Mouse (Mus musculus) gonadal fat pad, adult 2 months (tissue): ENCODE results near the gene Cables2. TPM values are rescaled to one million over a fixed set of nuclear protein-coding genes. Genes with fewer than 3 reads are reported as not detected.

Experiments
- DNase-seq: peaks from one replicate; pipeline ENCODE4 v3.0.0-alpha.2; 2012; ENCODE audit warnings: low read depth
- polyA plus RNA-seq: library from polyadenylated mRNA; depleted of rRNA; stranded (reverse); fragments of >200 nt; gene quantifications from 2 replicates; pipeline ENCODE4 v1.2.3, GENCODE M21; 2012

Gene Cables2
- polyA plus RNA-seq, 1 experiment = 30.8 TPM

DNA sequence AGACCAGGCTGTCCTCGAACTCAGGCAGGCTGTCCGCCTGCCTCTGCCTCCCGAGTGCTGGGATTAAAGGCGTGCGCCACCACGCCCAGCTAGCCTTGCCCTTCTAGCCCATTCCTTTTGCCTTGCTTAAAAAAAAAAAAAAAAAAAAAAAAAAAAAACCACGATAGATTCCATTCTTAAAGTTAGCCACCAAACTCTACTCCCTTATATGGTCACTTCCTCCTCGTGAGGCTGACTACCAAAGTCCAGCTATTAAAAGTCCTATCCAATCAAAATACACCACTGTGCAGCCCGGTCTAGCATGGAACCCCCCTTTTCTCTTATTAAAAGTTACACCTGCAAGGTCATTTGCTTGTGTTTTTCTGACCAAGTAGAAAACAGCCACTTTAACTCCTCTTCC, 17.6 kb downstream of the Cables2 start:
- no peak for DNase-seq

DNA sequence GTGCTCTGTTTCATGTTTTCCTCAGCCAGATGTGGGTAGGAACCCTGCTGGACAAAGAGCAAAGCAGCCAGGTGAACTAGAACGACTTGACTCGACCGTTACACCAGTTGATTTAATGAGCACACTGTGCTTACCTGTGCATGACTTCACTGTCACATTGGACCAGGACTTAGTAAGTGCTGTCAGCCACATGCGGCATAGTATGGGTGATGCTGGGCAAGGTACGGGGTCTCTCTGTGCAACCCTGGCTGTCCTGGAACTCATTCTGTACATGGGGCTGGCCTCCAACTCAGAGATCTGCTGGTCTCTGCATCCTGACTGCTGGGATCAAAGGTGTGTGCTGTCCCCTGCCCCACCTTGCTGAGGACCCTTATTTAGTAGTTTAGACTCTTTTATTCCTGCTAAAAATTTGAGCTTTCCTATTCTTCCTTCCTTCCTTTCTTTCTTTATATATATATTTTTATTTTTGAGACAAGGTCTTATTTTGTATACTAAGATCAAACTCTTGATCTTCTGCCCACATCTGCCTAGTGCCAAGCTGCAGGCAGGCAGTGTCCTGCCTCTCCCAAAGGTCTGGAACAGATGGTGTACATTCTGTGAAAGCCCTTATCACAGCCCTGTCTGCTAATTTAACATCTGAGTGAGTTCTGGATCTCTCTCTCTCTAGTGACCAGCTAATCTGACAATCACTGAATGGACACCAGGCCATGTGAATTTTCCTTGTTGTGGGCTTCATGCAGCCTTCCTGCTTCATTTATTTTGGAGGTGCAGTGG, 18.7 kb downstream of the Cables2 start:
- DNase-seq = no peak

DNA sequence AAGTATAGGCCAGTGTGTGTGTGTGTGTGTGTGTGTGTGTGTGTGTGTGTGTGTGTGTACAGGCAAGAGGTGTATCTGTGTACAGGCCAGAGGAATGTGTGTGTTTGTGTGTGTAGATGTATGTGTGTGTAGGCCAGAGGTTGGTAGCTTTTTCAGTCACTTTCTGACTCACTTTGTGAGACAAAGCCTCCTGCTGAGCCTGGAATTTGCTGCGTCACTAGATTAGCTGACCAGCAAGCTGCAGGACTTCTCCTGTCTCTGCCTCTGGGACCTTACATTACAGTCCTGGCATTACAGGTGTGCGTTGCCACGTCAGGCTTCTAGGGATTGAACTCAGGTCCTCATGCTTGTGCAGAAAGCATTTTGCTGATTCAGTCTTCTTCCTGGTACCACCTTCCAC, 21.5 kb downstream of the Cables2 start:
- no peak for DNase-seq

DNA sequence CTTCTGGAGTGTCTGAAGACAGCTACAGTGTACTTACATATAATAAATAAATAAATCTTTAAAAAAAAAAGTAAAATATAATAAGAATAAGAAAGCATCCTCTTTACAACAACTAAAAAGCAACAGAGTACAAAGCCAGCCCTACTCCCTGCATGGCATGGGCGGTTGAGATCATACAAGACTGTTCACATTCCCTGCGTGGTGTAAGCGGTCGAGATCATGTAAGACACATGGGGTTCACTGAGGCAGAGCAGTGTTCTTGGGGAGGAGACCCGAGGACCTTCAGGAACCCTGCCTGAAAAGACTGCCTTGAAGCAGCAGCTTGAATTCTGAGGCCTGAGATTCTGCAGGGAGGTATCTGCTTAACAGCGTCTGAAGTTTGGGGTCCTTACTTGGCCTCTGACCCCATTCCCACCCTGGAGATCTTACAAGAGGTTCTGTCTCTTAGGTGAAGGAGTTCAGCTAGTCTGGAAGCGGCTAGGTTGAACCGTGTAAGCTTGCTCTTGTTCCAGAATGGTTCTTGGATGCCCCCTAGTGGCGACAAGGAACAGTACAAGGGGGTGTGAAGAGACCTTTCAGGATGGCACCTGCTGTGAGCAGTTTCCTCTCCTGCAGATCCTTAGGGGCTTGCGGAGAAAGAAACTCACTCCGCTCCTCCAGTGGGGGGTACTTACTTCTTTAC, 22.2 kb downstream of the Cables2 start:
- DNase-seq = no peak

DNA sequence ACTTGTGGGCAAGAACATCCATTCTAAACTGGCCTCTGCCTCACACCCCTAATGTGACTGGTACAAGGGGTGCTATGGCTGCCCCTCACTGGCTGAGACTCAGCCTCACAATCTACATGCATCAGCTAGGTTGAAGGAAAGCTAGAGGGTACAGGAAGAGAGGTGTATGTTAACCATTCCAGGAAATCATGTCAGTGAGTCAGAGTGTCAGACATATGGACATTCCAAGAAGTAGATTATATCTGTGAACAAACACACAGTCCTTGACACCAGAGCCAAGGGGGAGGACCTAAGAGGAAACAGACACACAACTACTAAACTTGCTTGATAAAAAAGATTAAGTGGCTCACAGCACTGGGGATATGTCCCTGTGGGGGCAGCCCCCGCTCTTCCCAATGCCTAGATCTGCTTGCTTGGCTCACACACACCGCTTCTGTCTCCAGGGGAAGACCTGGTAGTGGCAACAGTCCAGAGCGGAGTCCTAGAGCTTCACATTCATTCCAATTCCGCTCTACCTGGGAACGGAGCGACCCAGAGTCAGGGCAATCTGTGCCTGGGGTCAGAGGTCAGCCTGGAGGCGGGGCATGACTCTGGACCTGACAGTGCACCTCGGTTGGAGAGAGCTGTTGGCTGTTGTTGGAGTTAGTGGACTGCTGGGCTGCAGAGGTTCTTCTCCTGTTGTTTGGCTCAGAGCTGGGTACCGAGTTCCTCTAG, 24.2 kb downstream of the Cables2 start:
- no peak for DNase-seq

DNA sequence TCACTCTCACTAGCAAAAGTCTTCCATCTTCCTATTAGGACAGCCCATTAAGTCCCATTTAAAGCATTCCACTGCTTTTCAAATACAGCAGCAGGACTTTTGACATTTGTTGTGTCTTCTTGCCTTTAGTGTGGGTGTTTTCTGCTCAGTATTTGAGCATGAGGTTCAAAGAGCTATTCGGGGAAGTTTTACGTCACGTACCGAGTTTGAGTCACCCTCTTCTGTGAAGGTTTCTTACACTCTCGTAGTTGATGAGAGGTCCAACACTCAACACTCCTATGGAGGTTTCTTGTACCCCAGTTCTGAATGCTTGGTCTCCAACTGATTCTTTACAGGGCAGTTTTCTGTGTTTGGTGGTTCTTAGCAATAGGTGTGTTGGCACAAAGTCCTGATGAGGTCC, 25.4 kb downstream of the Cables2 start:
- no peak for DNase-seq

DNA sequence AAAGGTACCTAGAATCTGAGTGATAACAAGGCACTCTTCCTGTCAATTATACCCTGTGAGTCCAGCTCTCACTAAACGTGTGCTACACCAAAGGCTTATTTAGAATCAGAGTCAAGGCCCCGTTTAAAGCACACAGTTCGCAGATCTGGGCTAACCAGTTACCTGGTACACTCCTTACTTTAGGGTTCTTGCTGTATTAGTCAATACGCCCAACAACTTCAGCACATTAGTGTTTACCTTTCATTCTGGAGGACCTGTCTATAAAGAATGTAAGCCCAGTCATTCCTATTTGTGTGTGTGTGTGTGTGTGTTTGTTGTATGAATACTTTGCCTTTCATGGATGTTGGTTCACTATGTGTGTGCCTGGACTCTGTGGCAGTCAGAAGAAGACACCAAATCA, 30.2 kb downstream of the Cables2 start:
- DNase-seq = no peak

DNA sequence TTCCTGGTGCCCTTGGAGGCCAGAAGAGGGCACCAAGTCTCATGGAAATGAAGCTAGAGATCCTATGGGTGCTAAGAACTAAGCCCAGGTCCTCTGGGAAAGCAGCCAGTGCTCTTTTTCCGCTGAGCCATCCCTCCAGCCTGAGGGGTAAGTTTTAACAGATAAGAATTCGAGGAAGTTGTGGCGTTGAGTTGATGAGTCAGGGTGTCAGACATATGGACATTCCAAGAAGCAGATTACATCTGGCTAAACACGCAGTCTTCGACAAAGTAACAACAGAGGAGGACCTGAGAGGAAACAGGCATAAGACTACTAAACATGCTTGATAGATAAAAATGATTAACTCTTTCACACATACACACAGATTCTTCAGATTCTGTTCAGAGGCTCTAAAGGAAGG, 34.7 kb downstream of the Cables2 start:
- no peak for DNase-seq

DNA sequence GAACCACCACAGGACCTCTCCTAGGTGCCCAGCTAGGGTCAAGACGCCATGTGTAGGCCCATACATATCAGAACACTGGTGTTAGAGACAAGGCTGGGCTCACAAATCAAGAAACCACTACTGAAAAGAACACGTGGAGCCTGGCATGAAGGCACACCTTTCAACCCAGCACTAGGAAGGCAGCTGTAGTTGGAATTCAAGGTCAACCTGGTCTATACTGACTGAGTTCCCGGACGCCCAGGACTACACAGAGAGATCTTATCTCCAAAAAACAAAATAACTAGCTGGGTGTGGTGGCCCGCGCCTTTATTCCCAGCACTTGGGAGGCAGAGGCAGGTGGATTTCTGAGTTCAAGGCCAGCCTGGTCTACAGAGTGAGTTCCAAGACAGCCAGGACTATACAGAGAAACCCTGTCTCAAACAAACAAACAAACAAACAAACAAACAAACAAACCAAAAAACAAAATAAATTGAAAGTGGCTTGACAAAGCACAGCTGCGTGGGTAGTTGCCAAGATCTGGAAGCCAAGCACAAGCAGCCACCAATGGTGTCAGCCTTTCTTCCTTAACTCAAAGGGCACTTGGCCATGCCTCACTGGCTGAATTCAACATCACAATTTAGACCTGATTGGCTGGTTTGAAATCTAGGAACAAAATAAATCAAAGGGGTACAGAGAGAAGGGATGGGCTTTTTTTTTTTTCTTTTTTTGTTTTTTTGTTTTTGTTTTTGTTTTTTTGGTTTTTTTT, 35.5 kb downstream of the Cables2 start:
- no peak for DNase-seq

DNA sequence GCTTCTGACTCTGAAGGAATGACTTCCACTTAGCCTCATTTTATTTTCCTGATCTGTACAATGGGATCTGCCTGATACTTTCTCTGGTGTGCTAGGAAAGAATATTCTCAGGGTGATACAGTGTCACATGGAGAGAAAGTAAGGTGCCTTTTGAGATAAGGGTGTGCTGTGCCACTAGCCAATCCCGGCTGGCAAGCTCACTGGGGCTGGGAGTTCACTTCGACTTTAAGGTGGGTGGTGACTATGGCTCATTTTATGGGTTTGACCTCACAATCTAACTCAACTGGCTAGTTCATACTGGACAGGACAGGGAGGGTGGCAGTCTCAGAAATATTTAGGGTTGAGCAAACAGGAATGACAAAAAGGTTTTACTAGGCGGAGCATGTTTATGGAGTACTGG, 36.4 kb downstream of the Cables2 start:
- DNase-seq = no peak

DNA sequence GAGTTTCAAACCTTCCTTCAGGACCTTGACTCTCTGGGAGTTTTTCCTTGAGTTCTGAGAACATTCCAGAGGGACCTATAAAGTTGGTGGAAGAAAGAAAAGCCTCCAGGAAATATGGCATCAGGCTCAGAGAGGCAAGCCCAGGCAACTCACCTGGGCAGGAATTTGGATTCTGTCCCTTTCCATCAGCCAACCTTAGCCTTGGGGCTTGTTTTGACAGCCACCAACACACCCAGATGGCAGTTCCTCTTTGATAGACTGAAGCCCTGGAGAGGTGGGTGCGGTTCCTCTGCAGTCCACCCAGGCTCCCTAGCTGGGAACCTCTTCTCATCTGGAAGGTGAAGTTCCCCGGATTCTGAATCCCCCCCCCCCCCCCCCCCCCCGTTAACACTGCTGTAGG, 36.8 kb downstream of the Cables2 start:
- DNase-seq = peak; percentile 79

DNA sequence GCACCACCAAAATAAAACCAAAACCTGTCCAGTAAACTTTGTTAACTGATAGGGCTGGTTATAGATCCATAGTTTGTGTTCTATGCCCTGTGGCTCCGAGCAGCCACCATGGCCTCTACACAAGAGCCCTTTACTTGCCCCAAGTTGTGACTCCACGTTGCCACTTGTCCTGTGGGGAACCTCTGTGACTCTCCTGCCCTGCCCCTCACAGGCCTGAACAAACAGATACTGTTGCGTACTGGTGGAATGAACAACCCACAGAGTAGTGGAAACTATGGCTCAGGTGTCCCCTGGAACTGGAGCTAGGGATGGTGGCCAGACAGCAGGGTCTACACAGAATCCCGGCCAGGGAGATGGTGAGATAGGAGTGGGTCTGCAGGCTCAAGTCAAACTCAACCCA, 37.5 kb downstream of the Cables2 start:
- no peak for DNase-seq

DNA sequence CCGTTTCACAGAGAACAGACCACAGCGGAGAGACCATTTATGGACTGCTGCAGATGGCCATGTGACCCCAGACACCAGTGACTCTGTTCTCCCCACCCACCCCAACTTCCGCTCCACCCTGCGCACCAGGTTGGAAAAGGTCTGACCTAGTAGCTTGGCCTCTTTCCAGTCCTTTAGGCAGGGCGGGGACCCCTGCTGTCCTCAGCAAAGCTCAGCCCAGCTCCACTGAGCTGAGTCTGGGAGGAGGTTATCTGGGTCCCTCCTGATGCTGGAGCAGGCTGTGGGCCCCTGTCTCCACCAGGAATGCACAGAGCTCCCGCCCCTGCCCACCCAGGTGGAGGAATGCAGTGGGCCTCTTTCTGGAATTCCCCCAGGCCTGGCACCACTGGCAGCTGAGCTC, 38.3 kb downstream of the Cables2 start:
- DNase-seq = no peak

DNA sequence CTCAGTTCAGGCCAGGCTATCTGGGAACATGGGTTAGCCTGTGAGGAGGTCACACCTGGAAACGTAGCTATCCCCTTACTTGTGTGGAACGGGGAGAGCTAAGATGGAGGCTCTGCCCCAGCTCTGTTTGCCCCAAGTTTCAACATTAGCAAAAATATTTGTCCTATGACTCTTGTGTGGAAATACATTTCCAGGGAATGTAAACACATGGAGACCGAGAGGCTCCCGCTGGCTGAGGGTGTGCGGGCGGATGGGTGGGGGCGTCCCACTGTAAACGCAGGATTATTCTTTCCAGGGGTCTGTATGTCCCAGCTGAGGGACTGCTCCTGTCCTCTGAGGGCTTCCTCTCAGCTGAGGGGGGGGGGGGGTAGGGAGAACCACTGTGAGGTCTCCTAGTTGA, 38.9 kb downstream of the Cables2 start:
- no peak for DNase-seq

DNA sequence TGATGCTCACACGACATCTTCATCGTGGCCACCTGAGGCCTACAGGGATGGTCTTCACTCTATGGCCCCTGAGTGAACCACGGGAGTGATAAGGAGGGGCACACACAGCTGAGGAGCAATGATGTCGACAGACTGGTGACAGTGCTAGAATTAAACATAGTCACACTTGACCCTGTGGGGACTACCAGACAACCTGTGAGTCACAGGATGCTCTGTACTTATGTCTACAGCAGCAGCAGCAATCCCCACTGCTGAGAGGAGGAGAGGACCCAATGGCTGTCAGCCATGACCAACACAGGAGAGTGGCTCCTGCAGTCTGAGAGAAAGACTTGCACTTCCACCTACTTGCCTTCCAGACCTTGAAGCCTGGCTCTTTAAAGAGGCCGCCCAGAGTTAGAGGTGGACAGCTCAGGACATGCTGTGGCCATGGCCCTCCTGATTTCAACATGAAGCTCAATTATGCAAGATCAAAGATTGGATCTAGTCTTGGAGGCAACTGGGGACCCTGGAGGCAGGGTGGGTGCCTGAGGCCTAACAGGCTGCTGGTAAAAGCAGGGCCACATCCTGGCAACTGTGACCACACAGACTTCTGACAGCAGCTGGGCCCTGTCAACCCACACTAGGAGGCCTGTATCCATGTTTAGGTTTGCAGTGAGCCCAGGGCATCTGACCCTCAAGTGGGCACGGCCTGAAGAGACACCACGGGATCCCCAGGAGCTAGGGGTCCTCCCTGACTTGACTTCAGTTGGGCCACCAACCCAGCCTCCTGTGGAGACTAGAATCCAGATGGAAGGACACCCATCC, 40.0 kb downstream of the Cables2 start:
- no peak for DNase-seq

DNA sequence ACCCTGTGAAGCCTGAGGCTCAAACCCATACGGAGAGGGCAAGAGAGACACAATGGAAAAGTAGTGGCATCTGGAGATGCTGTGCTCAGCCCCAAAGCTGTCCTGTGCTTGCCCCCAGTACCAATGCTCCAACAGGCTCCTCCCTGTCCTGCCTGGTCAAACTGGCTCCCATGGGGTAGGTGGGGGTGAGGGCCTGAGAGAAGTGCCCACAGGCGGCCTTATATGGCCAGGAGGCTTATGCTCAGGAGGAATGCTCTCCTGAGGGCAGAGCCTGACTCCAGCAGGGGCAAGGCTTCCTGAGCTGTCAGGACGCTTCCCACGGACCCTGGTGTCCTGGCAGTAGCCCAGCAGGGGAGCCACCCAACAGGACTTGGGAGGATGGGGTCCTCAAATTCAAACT, 42.8 kb downstream of the Cables2 start:
- no peak for DNase-seq

DNA sequence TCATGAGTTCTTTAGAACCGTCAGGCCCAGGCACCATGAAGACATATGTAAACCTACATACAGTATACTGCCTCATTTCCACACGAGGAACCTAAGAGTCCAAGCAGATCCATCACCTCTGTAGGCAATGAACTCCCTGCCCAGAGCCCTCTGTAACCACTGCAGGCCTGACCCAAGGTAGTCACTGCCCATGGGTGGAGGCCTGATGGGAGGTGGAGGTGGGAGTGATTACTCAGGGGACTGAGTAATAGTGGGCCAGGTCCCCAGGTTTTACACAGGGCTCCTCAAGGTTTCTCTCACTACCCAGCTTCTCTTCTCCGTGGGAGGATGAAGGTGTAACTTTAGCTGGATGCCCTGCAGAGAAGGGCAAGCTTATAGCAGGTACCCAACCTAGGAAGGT, 44.2 kb downstream of the Cables2 start:
- DNase-seq = no peak

DNA sequence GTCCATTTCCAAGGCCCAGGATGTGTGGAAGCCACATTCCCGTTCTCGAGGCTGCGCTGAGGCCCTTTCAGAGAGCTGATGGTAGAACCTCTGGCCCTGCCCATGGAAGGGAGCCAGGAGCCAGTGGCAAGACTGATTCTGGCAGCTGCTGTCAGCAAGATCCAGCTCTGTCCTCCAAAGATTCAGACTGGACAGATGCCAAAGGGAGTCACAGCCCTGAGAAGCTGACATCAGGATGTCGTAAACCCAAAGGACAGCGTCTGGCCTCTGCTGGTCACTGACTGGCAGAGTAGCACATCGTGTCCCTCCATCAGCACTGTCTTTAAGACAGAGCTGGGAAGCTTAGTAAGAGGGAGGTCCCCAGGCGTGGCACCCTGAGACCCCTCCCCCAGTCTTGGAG, 44.7 kb downstream of the Cables2 start:
- DNase-seq = no peak

DNA sequence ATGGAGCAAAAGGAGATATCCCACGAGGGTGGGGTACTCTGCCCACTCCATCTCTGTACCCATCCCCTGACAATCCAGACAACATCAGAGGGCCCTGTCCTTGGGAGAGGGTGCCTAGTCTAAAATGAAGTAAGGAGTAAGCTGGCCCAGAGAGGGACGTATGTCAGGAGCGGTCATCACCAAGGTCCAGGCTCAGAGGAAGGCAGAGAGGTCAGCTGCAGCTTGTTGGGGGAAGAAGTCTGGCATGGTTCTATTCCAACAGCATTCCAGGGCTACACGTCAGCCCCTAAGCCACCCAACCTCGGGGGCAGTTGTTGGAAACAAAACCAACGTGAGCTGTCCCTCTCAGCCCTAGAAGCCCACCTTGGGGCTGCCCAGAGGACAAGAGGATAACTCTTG, 45.2 kb downstream of the Cables2 start:
- DNase-seq = no peak

DNA sequence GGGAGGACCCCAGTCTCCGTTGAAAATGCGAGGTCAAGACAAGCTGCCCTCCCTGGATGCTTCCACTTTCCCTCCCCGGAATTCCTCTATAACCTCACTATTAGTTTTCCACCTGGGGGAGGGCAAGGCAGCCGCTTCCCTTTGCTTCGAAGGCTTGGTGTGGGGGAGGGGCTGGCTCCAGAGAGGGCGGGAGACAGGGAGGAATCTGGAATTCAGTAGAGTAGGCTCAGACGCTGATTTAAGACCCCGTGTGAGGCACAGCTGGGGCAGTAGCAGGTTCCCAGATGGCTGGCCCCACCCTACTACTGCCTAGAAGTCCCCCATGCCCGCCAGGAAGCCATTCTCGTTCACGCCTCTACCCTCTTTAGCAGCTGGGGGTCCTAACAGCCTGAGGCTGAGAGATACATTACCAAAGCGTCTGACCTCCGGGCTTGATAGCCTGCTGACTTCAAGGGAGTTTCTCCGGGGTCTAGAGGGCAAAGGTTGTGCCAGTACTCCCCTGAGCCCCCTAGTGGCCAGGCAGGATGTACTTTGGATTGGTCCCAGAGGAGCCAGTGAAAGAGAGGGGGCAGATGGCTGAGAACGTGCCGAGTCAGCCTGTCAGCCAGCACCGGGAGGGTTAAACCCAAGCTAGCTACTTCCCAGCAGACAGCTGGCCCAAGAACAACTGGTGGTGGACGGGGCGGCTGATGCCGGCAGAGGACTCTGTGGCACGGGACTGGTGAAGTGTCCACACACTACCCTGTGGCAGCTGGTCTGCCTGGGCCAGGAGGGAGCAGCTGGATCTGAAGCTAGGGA, 45.8 kb downstream of the Cables2 start:
- DNase-seq = no peak
